Mouse (Mus musculus) liver, embryonic 11.5 days (tissue): ENCODE measurements around the gene Angptl7. TPM values are rescaled to one million over a fixed set of nuclear protein-coding genes. Genes with fewer than 3 reads are reported as not detected.

Experiments used
- ATAC-seq: fragments of 200-750 bp; cut with Nextera tagmentation; replicated peaks from 2 replicates; pipeline ENCODE4 v1.8.0; 2017; ENCODE audit warnings: moderate number of reproducible peaks, mild to moderate bottlenecking, moderate TSS enrichment, moderate library complexity; ENCODE audit not compliant: low FRiP score
- DNase-seq: peaks from one replicate; pipeline ENCODE4 v3.0.0-alpha.2; 2017; ENCODE audit warnings: low spot score
- H3K27ac ChIP-seq: fragments of 300-500 bp; sonication (generic); 2 replicates; pipeline ENCODE4 v1.5.1; 2014; ENCODE audit warnings: mild to moderate bottlenecking, low read depth, low read length, control low read depth
- H3K27me3 ChIP-seq: fragments of 300-500 bp; sonication (generic); replicated peaks from 2 replicates; pipeline ENCODE4 v1.6.1; 2014; ENCODE audit warnings: low read length, mixed read lengths; ENCODE audit not compliant: control insufficient read depth, insufficient read depth
- H3K36me3 ChIP-seq: fragments of 300-500 bp; sonication (generic); 2 replicates; pipeline ENCODE4 v1.6.1; 2014; ENCODE audit warnings: mild to moderate bottlenecking, low read length, moderate library complexity, mixed read lengths; ENCODE audit not compliant: control insufficient read depth, insufficient read depth
- H3K4me1 ChIP-seq: fragments of 300-500 bp; sonication (generic); replicated peaks from 2 replicates; pipeline ENCODE4 v1.6.1; 2014; ENCODE audit warnings: low read length, mixed read lengths; ENCODE audit not compliant: control insufficient read depth, insufficient read depth
- H3K4me2 ChIP-seq: fragments of 300-500 bp; sonication (generic); 2 replicates; pipeline ENCODE4 v1.6.1; 2014; ENCODE audit warnings: mild to moderate bottlenecking, control low read depth, moderate library complexity
- H3K4me3 ChIP-seq: fragments of 300-500 bp; sonication (generic); 2 replicates; pipeline ENCODE4 v1.5.1; 2014; ENCODE audit warnings: low read depth, low read length, control low read depth
- H3K9ac ChIP-seq: fragments of 300-500 bp; sonication (generic); 2 replicates; pipeline ENCODE4 v1.6.1; 2014; ENCODE audit warnings: low read depth, low read length, control low read depth
- H3K9me3 ChIP-seq: fragments of 300-500 bp; sonication (generic); 2 replicates; pipeline ENCODE4 v1.6.1; 2016; ENCODE audit warnings: low read length, inconsistent platforms, mixed read lengths; ENCODE audit not compliant: control insufficient read depth
- WGBS: fragments of 180-500 bp; shearing (Covaris S2); extraction: QIAGEN DNeasy Blood & Tissue Kit; methylation state at CpG from one replicate; pipeline ENCODE4 v1.1.7; 2014; 5-methylcytosine and 5-hydroxymethylcytosine counted together
- polyA plus RNA-seq: library from polyadenylated mRNA; unstranded; fragments of >200 nt; fragmentation: Nextera tagmentation; extraction: Ambion mirVana; gene quantifications from 2 replicates; pipeline ENCODE4 v1.2.1, GENCODE M21; 2014

The Angptl7 gene
- polyA plus RNA-seq, 1 experiment from 2014 or later, result 0.92 TPM

DNA sequence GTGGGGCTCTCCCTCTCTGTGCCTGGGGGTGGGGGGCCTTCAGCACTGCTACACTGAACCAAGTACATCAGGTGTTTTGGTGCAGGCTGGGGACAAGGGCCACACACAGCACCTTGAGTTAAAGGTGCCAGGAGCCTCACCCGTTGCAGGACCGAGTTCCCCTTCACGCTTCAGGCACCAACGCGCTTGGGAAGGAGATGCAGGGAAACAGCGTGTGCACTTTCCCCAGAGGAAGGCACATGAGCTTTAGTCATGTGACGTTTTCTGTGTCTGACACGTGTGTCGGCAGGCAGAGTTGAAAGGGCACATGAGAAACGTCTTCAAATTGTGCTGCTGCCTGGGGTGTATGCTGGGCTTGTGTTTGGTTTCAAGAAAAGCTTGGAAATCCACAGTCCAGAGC is 31.9 kb downstream of the Angptl7 start:
- 92% methylated on average over 10 of the region's 10 CpGs for WGBS
- no peak overlapping the region for H3K4me2 ChIP-seq
- no peak overlapping the region for H3K9ac ChIP-seq
- DNase-seq (no peak), ATAC-seq (no peak)
- no peaks in the 10 kb centered on the region for H3K4me1 ChIP-seq
- H3K27me3 ChIP-seq, result no peaks in the 10 kb centered on the region
- no peak overlapping the region for H3K4me3 ChIP-seq
- H3K36me3 ChIP-seq, result peaks cover 63% of the 10 kb centered on the region
- no peaks in the 10 kb centered on the region for H3K9me3 ChIP-seq
- H3K27ac ChIP-seq, result no peak overlapping the region

DNA sequence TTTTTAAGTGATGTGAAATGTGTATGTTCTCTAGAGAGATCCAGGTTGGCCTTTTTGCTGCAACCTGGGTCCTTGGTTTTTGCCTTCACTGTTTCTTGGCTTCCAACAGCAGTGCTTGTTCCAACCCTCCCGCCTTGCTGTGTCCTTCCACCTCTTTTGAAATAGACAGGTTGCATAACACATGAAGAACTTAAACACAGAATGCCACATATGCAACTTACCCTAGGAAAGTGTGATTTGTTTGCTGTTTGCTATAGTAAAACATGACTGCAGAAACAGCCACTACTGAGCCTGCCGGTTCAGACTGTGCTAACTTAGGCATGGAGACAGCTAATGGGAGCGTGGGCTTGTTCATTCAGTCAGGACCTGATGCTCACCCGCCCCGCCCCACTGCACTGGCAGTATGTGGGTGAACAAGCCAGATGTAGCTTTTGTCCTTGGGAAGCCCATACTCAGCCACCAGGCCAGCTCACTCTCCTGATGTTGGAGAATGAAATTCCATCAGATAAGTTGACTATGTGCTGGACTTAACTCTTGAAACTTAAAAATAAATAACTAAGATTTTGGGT is 33.7 kb downstream of the Angptl7 start:
- 92% methylated on average over 5 of the region's 5 CpGs for WGBS
- no peaks in the 10 kb centered on the region for H3K9me3 ChIP-seq
- no peaks in the 10 kb centered on the region for H3K27me3 ChIP-seq
- no peak overlapping the region for H3K9ac ChIP-seq
- H3K4me2 ChIP-seq, result no peak overlapping the region
- no peaks in the 10 kb centered on the region for H3K4me1 ChIP-seq
- peaks cover 62% of the 10 kb centered on the region for H3K36me3 ChIP-seq
- no peak overlapping the region for H3K27ac ChIP-seq
- no peak for DNase-seq
- ATAC-seq, result no peak
- H3K4me3 ChIP-seq, result no peak overlapping the region

- DNase-seq (no peak), ATAC-seq (no peak)
- no peaks in the 10 kb centered on the region for H3K4me1 ChIP-seq
- H3K27me3 ChIP-seq, result no peaks in the 10 kb centered on the region
- WGBS, result 93% methylated on average over 12 of the region's 12 CpGs
- no peak overlapping the region for H3K9ac ChIP-seq
- no peak overlapping the region for H3K4me2 ChIP-seq
- no peak overlapping the region for H3K4me3 ChIP-seq
- H3K36me3 ChIP-seq, result peaks cover 56% of the 10 kb centered on the region
- H3K27ac ChIP-seq, result no peak overlapping the region
- no peaks in the 10 kb centered on the region for H3K9me3 ChIP-seq
Observed at GRCm38 (mm10) chr4:148464869-148465268, 35.4 kb downstream of the Angptl7 start.

DNA sequence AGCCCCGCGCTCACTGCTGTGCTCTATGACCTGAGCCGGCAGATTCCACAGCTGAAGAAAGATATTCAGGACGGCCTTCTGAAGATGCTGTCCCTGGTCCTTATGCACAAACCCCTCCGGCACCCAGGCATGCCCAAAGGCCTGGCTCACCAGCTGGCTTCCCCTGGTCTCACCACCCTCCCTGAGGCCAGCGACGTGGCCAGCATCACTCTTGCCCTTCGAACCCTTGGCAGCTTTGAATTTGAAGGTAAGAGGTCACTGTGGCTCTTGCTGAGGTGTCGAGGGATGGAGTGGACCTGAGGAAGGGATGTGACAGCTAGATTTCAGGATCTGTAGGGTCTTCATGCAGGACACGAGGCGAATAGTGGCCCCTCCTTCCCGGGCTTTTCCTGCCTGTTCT is 36.0 kb downstream of the Angptl7 start:
- DNase-seq (no peak), ATAC-seq (no peak)
- no peak overlapping the region for H3K4me2 ChIP-seq
- no peaks in the 10 kb centered on the region for H3K4me1 ChIP-seq
- H3K36me3 ChIP-seq, result peaks cover 55% of the 10 kb centered on the region
- 87% methylated on average over 12 of the region's 12 CpGs for WGBS
- H3K27me3 ChIP-seq, result no peaks in the 10 kb centered on the region
- H3K9ac ChIP-seq, result no peak overlapping the region
- H3K27ac ChIP-seq, result no peak overlapping the region
- H3K9me3 ChIP-seq, result no peaks in the 10 kb centered on the region
- no peak overlapping the region for H3K4me3 ChIP-seq

DNA sequence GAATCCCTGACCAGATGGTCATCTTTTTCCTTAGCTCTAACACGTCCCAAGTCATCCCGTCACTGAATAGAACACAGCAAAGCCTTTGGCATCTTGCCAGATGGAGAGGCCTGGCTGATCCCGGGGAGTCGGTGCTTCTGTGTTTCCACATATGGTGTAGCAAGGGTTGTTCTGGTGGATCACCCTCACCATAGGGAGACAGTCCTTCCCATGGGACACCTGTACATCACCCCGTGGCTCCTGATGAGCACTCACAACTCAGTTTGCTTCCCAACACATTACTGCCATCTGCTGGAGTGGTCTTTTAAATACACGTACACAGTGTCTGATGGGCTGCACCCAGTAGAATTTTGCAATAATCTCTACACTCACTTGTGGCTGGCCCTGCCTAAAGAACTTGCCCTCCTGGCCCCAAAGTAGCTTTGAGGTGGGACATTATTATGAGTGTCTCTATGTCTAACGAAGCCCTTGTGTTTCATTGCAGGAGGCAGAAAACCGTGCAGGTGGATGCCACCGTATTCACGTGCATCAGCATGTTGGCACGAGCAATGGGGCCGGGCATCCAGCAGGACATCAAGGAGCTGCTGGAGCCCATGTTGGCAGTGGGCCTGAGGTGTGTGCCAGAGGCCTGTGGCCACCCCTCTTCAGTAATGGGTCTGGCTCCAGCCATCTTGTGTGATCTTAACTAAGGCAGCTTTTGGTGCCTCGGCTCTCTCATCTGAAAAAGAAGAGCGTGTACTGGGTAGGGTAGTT is 36.9 kb downstream of the Angptl7 start:
- peaks cover 52% of the 10 kb centered on the region for H3K36me3 ChIP-seq
- WGBS, result 87% methylated on average over 14 of the region's 14 CpGs
- no peak overlapping the region for H3K27ac ChIP-seq
- H3K4me2 ChIP-seq, result no peak overlapping the region
- no peaks in the 10 kb centered on the region for H3K4me1 ChIP-seq
- H3K9me3 ChIP-seq, result no peaks in the 10 kb centered on the region
- ATAC-seq, result peak; percentile 57
- no peak overlapping the region for H3K4me3 ChIP-seq
- DNase-seq, result no peak
- H3K9ac ChIP-seq, result no peak overlapping the region
- no peaks in the 10 kb centered on the region for H3K27me3 ChIP-seq

DNA sequence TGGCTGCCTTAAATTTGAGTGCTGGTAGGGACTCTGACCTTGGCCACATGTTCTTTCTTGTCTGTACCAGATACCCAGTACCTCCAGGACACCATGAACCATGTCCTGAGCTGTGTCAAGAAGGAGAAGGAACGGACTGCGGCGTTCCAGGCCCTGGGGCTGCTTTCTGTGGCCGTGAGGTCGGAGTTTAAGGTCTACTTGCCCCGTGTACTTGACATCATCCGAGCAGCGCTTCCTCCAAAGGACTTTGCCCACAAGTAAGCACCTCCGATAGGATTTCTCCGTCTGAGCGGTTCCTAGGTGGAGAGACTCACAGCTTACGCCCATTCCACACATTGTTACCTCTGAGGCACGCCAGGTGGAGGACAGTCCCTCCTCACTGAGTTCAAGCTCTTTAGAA is 37.5 kb downstream of the Angptl7 start:
- Histone ChIP-seq H3K27me3 (no peaks in the 10 kb centered on the region), H3K4me1 (no peaks in the 10 kb centered on the region), H3K9ac (no peak overlapping the region), H3K27ac (no peak overlapping the region), H3K9me3 (no peaks in the 10 kb centered on the region), H3K36me3 (peaks cover 46% of the 10 kb centered on the region), H3K4me2 (no peak overlapping the region), H3K4me3 (no peak overlapping the region)
- no peak for ATAC-seq
- DNase-seq, result no peak
- WGBS, result 95% methylated on average over 13 of the region's 13 CpGs

GRCm38 (mm10) chr4:148461772-148462171 is 38.5 kb downstream of the Angptl7 start:
- Histone ChIP-seq H3K9ac (no peak overlapping the region), H3K27ac (no peak overlapping the region), H3K9me3 (no peaks in the 10 kb centered on the region), H3K4me2 (no peak overlapping the region), H3K4me1 (no peaks in the 10 kb centered on the region), H3K4me3 (no peak overlapping the region), H3K36me3 (peaks cover 44% of the 10 kb centered on the region), H3K27me3 (no peaks in the 10 kb centered on the region)
- WGBS, result 84% methylated on average over 4 of the region's 4 CpGs
- ATAC-seq (no peak), DNase-seq (no peak)

DNA sequence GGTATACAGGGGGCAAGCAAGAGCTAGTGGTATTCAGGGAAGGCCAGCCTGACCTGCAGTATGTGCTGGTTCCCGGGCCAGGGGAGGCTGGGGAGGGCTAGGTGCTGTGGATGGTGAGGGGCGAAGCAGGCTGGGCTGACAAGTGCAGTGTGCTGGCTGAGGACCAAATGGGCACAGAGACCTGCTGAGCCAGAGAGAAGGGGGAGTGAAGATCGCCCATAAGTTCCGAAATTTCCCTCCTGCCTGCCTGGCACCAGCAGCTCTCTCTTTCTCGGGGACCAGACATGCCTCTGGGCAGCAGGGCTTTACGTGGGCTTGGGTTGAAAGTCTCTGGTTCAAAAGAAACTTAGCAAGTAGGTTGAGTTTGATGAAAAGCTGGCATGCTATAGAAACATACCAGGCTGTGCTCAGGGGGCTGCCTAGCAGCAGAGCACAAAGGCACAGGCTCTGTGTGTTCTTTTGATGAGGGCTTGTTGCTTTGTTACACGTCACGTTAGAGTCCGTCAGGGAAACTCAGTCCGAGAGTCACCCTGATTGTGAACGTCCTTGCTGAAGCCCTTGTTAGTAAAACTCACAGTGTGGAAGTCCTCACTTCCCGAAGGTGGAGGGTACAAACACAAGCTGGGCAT is 39.5 kb downstream of the Angptl7 start:
- 90% methylated on average over 12 of the region's 12 CpGs for WGBS
- DNase-seq (no peak), ATAC-seq (no peak)
- no peak overlapping the region for H3K4me3 ChIP-seq
- H3K4me2 ChIP-seq, result no peak overlapping the region
- no peak overlapping the region for H3K27ac ChIP-seq
- peaks cover 49% of the 10 kb centered on the region for H3K36me3 ChIP-seq
- no peaks in the 10 kb centered on the region for H3K9me3 ChIP-seq
- H3K27me3 ChIP-seq, result no peaks in the 10 kb centered on the region
- H3K9ac ChIP-seq, result no peak overlapping the region
- H3K4me1 ChIP-seq, result no peaks in the 10 kb centered on the region
